Mouse (Mus musculus): ENCODE results near the gene Tekt3. TPM values are rescaled to one million over a fixed set of nuclear protein-coding genes. Genes with fewer than 3 reads are reported as not detected.
A peak's percentile ranks its signal among the peaks of the same experiment; 100 is the strongest.

Gene Tekt3
- total and polyA plus RNA-seq, 3 experiments: 0.11 TPM; not detected in 2

DNA sequence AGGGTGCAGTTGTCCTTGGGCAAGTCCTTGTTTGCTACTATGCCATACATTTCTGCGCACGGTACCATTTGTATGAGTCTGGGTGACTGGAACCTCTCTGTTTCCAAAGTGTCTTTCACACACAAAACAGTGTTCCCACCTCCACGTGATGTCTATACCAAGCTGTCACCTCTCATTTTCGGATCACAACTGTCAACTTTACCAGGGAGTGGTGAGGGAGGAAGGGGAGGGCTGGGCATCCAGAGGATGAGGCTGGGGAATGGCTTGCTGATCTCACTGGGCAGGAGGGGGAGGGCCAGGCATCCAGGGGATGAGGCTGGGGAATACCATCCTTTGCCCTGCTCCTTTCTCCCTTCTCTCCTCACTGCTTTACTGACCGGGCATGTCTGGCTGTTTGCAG is 72.6 kb downstream of the Tekt3 start:
- no peaks in the 10 kb centered on the region for H3K36me3 ChIP-seq (replicated peaks)
- H3K4me1 ChIP-seq (ENCODE audit: insufficient read depth, low read depth, low read length): no peaks in the 10 kb centered on the region
- H3K9me3 ChIP-seq (replicated peaks): peaks cover 45% of the 10 kb centered on the region
- no peak for DNase-seq (ENCODE audit: low spot score)
- H3K4me3 ChIP-seq (ENCODE audit: low read depth, low read length): no peak overlapping the region
- no peak for ATAC-seq (ENCODE audit: extremely low read depth, insufficient number of reproducible peaks, low FRiP score, poor library complexity, severe bottlenecking)
- TF ChIP-seq POLR2AphosphoS5 (IDR thresholded peaks at IDR 0.05; ENCODE audit: insufficient replicate concordance, low read depth, low read length) (no peak), GATA2 (IDR thresholded peaks at IDR 0.05; ENCODE audit: borderline replicate concordance, low read depth, low read length) (no peak), TAL1 (conservative IDR thresholded peaks at IDR 0.05; ENCODE audit: low read depth, low read length) (no peak), GATA1 (IDR thresholded peaks at IDR 0.05; ENCODE audit: borderline replicate concordance, low read length) (no peak), CTCF (IDR thresholded peaks at IDR 0.05; ENCODE audit: low read depth, low read length) (no peak)
- H3K27me3 ChIP-seq (ENCODE audit: insufficient read depth, low read length): no peaks in the 10 kb centered on the region

GRCm38 (mm10) chr11:63134742-63135482 is 73.5 kb downstream of the Tekt3 start:
- DNase-seq (ENCODE audit: low spot score): no peak
- H3K36me3 ChIP-seq (replicated peaks): no peaks in the 10 kb centered on the region
- peaks cover 38% of the 10 kb centered on the region for H3K9me3 ChIP-seq (replicated peaks)
- H3K27me3 ChIP-seq (ENCODE audit: insufficient read depth, low read length): no peaks in the 10 kb centered on the region
- H3K4me3 ChIP-seq (ENCODE audit: low read depth, low read length): no peak overlapping the region
- ATAC-seq (ENCODE audit: extremely low read depth, insufficient number of reproducible peaks, low FRiP score, poor library complexity, severe bottlenecking): no peak
- H3K4me1 ChIP-seq (ENCODE audit: insufficient read depth, low read depth, low read length): no peaks in the 10 kb centered on the region
- TF ChIP-seq POLR2AphosphoS5 (IDR thresholded peaks at IDR 0.05; ENCODE audit: insufficient replicate concordance, low read depth, low read length): no peak
- TF ChIP-seq GATA2 (IDR thresholded peaks at IDR 0.05; ENCODE audit: borderline replicate concordance, low read depth, low read length): no peak
- no peak for TF ChIP-seq CTCF (IDR thresholded peaks at IDR 0.05; ENCODE audit: low read depth, low read length)
- TF ChIP-seq TAL1 (conservative IDR thresholded peaks at IDR 0.05; ENCODE audit: low read depth, low read length): no peak
- TF ChIP-seq GATA1 (IDR thresholded peaks at IDR 0.05; ENCODE audit: borderline replicate concordance, low read length): no peak

DNA sequence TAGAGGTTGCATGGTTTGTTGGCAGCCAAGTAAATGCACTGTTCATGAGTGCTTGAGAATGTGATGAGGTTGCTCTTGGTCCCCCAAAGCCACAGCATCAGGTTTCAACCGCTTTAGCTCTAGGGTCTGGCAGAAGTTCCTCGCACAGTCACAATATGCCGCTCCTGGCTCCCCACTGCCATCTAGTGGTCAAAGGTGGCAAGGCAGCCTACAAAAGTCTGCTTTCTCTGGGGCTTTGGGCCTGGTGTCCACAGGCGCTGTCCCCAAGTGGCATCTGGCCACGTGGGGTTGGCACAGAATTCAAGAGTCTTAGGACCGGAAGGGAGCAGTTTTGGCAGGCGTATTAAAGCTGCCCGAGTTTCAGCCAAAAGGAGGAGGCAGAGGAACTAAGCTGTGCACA is 74.2 kb downstream of the Tekt3 start:
- ATAC-seq (ENCODE audit: extremely low read depth, insufficient number of reproducible peaks, low FRiP score, poor library complexity, severe bottlenecking): 0 out of 2 replicates have a peak, but pooled peaks have one; percentile 34
- peak; percentile 36 for DNase-seq (ENCODE audit: low spot score)
- H3K4me1 ChIP-seq (ENCODE audit: insufficient read depth, low read depth, low read length): no peaks in the 10 kb centered on the region
- no peak overlapping the region for H3K4me3 ChIP-seq (ENCODE audit: low read depth, low read length)
- no peaks in the 10 kb centered on the region for H3K27me3 ChIP-seq (ENCODE audit: insufficient read depth, low read length)
- H3K9me3 ChIP-seq (replicated peaks): peaks cover 33% of the 10 kb centered on the region
- TF ChIP-seq CTCF (IDR thresholded peaks at IDR 0.05; ENCODE audit: low read depth, low read length) (peak; percentile 90), GATA1 (IDR thresholded peaks at IDR 0.05; ENCODE audit: borderline replicate concordance, low read length) (no peak), GATA2 (IDR thresholded peaks at IDR 0.05; ENCODE audit: borderline replicate concordance, low read depth, low read length) (no peak), TAL1 (conservative IDR thresholded peaks at IDR 0.05; ENCODE audit: low read depth, low read length) (no peak), POLR2AphosphoS5 (IDR thresholded peaks at IDR 0.05; ENCODE audit: insufficient replicate concordance, low read depth, low read length) (no peak)
- no peaks in the 10 kb centered on the region for H3K36me3 ChIP-seq (replicated peaks)

- no peak for ATAC-seq (ENCODE audit: extremely low read depth, insufficient number of reproducible peaks, low FRiP score, poor library complexity, severe bottlenecking)
- H3K4me3 ChIP-seq (ENCODE audit: low read depth, low read length): no peak overlapping the region
- H3K27me3 ChIP-seq (ENCODE audit: insufficient read depth, low read length): no peaks in the 10 kb centered on the region
- TF ChIP-seq GATA2 (IDR thresholded peaks at IDR 0.05; ENCODE audit: borderline replicate concordance, low read depth, low read length) (no peak), CTCF (IDR thresholded peaks at IDR 0.05; ENCODE audit: low read depth, low read length) (no peak), TAL1 (conservative IDR thresholded peaks at IDR 0.05; ENCODE audit: low read depth, low read length) (no peak), POLR2AphosphoS5 (IDR thresholded peaks at IDR 0.05; ENCODE audit: insufficient replicate concordance, low read depth, low read length) (no peak), GATA1 (IDR thresholded peaks at IDR 0.05; ENCODE audit: borderline replicate concordance, low read length) (no peak)
- H3K36me3 ChIP-seq (replicated peaks): no peaks in the 10 kb centered on the region
- no peak for DNase-seq (ENCODE audit: low spot score)
- no peaks in the 10 kb centered on the region for H3K4me1 ChIP-seq (ENCODE audit: insufficient read depth, low read depth, low read length)
- H3K9me3 ChIP-seq (replicated peaks): peaks cover 27% of the 10 kb centered on the region
These were observed 74.8 kb downstream of the Tekt3 start for GRCm38 (mm10) chr11:63136205-63136604.

GRCm38 (mm10) chr11:63136836-63137416 is 75.5 kb downstream of the Tekt3 start:
- no peak for ATAC-seq (ENCODE audit: extremely low read depth, insufficient number of reproducible peaks, low FRiP score, poor library complexity, severe bottlenecking)
- Histone ChIP-seq H3K4me3 (ENCODE audit: low read depth, low read length) (no peak overlapping the region), H3K9me3 (replicated peaks) (peaks cover 27% of the 10 kb centered on the region), H3K4me1 (ENCODE audit: insufficient read depth, low read depth, low read length) (no peaks in the 10 kb centered on the region), H3K36me3 (replicated peaks) (no peaks in the 10 kb centered on the region), H3K27me3 (ENCODE audit: insufficient read depth, low read length) (no peaks in the 10 kb centered on the region)
- TF ChIP-seq CTCF (IDR thresholded peaks at IDR 0.05; ENCODE audit: low read depth, low read length): no peak
- TF ChIP-seq POLR2AphosphoS5 (IDR thresholded peaks at IDR 0.05; ENCODE audit: insufficient replicate concordance, low read depth, low read length): no peak
- TF ChIP-seq GATA1 (IDR thresholded peaks at IDR 0.05; ENCODE audit: borderline replicate concordance, low read length): no peak
- no peak for TF ChIP-seq TAL1 (conservative IDR thresholded peaks at IDR 0.05; ENCODE audit: low read depth, low read length)
- no peak for TF ChIP-seq GATA2 (IDR thresholded peaks at IDR 0.05; ENCODE audit: borderline replicate concordance, low read depth, low read length)
- no peak for DNase-seq (ENCODE audit: low spot score)

GRCm38 (mm10) chr11:63138739-63139138 is 77.3 kb downstream of the Tekt3 start:
- TF ChIP-seq GATA2 (IDR thresholded peaks at IDR 0.05; ENCODE audit: borderline replicate concordance, low read depth, low read length): no peak
- TF ChIP-seq GATA1 (IDR thresholded peaks at IDR 0.05; ENCODE audit: borderline replicate concordance, low read length): no peak
- TF ChIP-seq POLR2AphosphoS5 (IDR thresholded peaks at IDR 0.05; ENCODE audit: insufficient replicate concordance, low read depth, low read length): no peak
- TF ChIP-seq CTCF (IDR thresholded peaks at IDR 0.05; ENCODE audit: low read depth, low read length): no peak
- no peak for TF ChIP-seq TAL1 (conservative IDR thresholded peaks at IDR 0.05; ENCODE audit: low read depth, low read length)
- Histone ChIP-seq H3K9me3 (replicated peaks) (peaks cover 20% of the 10 kb centered on the region), H3K4me1 (ENCODE audit: insufficient read depth, low read depth, low read length) (no peaks in the 10 kb centered on the region), H3K4me3 (ENCODE audit: low read depth, low read length) (no peak overlapping the region), H3K36me3 (replicated peaks) (no peaks in the 10 kb centered on the region), H3K27me3 (ENCODE audit: insufficient read depth, low read length) (no peaks in the 10 kb centered on the region)
- no peak for DNase-seq (ENCODE audit: low spot score)
- ATAC-seq (ENCODE audit: extremely low read depth, insufficient number of reproducible peaks, low FRiP score, poor library complexity, severe bottlenecking): no peak

Data from G1E (cell line).